Mouse (Mus musculus) kidney, adult 2 months (tissue): ENCODE measurements around the gene Mxd4. TPM values are rescaled to one million over a fixed set of nuclear protein-coding genes. Genes with fewer than 3 reads are reported as not detected.

Experiments
- DNase-seq: peaks from one replicate; pipeline ENCODE4 v3.0.0; 2021
- H3K27ac ChIP-seq: fragments of 200-500 bp; 2 replicates; pipeline ENCODE4 v1.5.1; 2012; ENCODE audit warnings: low read depth, low read length, control low read depth, inconsistent platforms; ENCODE audit not compliant: insufficient read depth
- H3K27me3 ChIP-seq: fragments of 200-500 bp; replicated peaks from 2 replicates; pipeline ENCODE4 v1.6.1; 2012; ENCODE audit warnings: mild to moderate bottlenecking, moderate library complexity, low read length, inconsistent platforms; ENCODE audit not compliant: control insufficient read depth, insufficient read depth
- H3K36me3 ChIP-seq: fragments of 200-500 bp; 2 replicates; pipeline ENCODE4 v1.6.1; 2012; ENCODE audit warnings: mild to moderate bottlenecking, moderate library complexity, low read length, inconsistent platforms; ENCODE audit not compliant: control insufficient read depth, insufficient read depth
- H3K4me1 ChIP-seq: fragments of 200-500 bp; 2 replicates; pipeline ENCODE4 v1.6.1; 2011; ENCODE audit warnings: low read length; ENCODE audit not compliant: control insufficient read depth, insufficient read depth
- H3K4me3 ChIP-seq: fragments of 200-500 bp; 2 replicates; pipeline ENCODE4 v1.5.1; 2011; ENCODE audit warnings: mild to moderate bottlenecking, low read depth, low read length, control low read depth; ENCODE audit not compliant: insufficient read depth
- CTCF ChIP-seq: fragments of 200-500 bp; conservative IDR thresholded peaks from 2 replicates; pipeline ENCODE4 v1.5.1; 2011; ENCODE audit warnings: low read depth, mild to moderate bottlenecking, control low read depth, low read length, moderate library complexity, mixed read lengths; ENCODE audit not compliant: insufficient read depth, insufficient read length
- POLR2A ChIP-seq: fragments of 200-500 bp; IDR thresholded peaks from one replicate; pipeline ENCODE4 v1.6.1; 2011; ENCODE audit warnings: low read depth, low read length, control low read depth
- WGBS: fragments of 180-500 bp; shearing (Covaris S2); methylation state at CpG from one replicate; pipeline ENCODE4 v1.1.7; 2018; 5-methylcytosine and 5-hydroxymethylcytosine counted together
- polyA plus RNA-seq: library from polyadenylated mRNA; depleted of rRNA; stranded (reverse); fragments of >200 nt; gene quantifications from 2 replicates; pipeline ENCODE4 v1.2.3, GENCODE M21; 2012

Mxd4 gene
- polyA plus RNA-seq, 1 experiment, result 143 TPM

GRCm38 (mm10) chr5:34197243-34197642 is 9.7 kb upstream of the Mxd4 start:
- TF ChIP-seq CTCF (no peak), POLR2A (no peak)
- 0 out of 2 replicates have a peak, but pooled peaks cover 4% of the 10 kb centered on the region for H3K4me1 ChIP-seq
- WGBS, result 77% methylated on average over 4 of the region's 4 CpGs
- no peaks in the 10 kb centered on the region for H3K36me3 ChIP-seq
- DNase-seq, result no peak
- H3K27me3 ChIP-seq, result no peaks in the 10 kb centered on the region
- no peak overlapping the region for H3K27ac ChIP-seq
- no peak overlapping the region for H3K4me3 ChIP-seq

DNA sequence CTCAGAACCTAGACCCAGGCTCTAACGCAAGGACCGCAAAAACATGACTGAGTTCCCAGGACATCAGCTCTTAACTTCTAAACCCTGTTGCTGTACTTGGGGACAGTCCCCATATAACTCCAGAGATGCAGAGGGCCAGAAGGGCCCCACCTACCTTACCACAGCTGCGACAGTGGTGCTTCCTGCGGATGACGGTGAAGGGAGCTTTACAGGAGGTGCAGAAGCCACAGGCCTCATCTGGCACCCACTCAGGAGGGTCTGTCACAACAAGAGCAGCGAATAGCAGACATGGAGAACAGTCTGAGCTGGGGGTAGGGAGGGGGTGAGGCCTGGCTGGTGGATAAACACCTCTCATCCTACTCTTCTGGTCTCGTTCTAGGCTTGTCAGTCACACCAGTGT is 8.9 kb upstream of the Mxd4 start:
- no peak for DNase-seq
- H3K27ac ChIP-seq, result no peak overlapping the region
- TF ChIP-seq CTCF (no peak), POLR2A (no peak)
- H3K4me3 ChIP-seq, result no peak overlapping the region
- H3K36me3 ChIP-seq, result no peaks in the 10 kb centered on the region
- H3K27me3 ChIP-seq, result no peaks in the 10 kb centered on the region
- WGBS, result 86% methylated on average over 7 of the region's 7 CpGs
- H3K4me1 ChIP-seq, result 0 out of 2 replicates have a peak, but pooled peaks cover 4% of the 10 kb centered on the region

DNA sequence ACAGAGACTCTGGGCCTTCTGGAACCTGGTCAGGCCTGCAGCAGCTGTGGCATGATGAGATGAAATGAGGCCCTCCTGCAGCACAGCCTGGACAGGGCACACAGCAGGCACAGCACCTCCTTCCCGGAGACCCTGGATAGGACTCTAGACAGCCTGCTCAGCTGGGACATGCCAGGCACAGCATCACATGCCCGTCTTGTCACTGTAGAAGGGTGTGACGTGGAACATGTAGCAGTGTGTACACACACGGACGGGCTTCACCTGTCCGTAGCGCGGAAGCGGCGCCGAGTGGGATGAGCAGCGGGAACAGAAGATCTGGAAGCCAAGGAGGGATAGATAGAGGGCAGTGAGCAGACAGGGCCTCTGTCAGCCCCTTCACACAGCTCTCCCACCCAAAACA is 8.3 kb upstream of the Mxd4 start:
- no peak overlapping the region for H3K4me3 ChIP-seq
- H3K36me3 ChIP-seq, result no peaks in the 10 kb centered on the region
- no peak for DNase-seq
- TF ChIP-seq CTCF (no peak), POLR2A (no peak)
- no peaks in the 10 kb centered on the region for H3K27me3 ChIP-seq
- H3K4me1 ChIP-seq, result 0 out of 2 replicates have a peak, but pooled peaks cover under 1% of the 10 kb centered on the region
- WGBS, result 97% methylated on average over 12 of the region's 12 CpGs
- no peak overlapping the region for H3K27ac ChIP-seq

- DNase-seq, result no peak
- no peak overlapping the region for H3K27ac ChIP-seq
- H3K4me1 ChIP-seq, result 0 out of 2 replicates have a peak, but pooled peaks cover 4% of the 10 kb centered on the region
- TF ChIP-seq POLR2A (no peak), CTCF (no peak)
- H3K36me3 ChIP-seq, result no peaks in the 10 kb centered on the region
- no peaks in the 10 kb centered on the region for H3K27me3 ChIP-seq
- no peak overlapping the region for H3K4me3 ChIP-seq
- 83% methylated on average over 6 of the region's 6 CpGs for WGBS
Observed at GRCm38 (mm10) chr5:34194975-34195662, 7.6 kb upstream of the Mxd4 start.

DNA sequence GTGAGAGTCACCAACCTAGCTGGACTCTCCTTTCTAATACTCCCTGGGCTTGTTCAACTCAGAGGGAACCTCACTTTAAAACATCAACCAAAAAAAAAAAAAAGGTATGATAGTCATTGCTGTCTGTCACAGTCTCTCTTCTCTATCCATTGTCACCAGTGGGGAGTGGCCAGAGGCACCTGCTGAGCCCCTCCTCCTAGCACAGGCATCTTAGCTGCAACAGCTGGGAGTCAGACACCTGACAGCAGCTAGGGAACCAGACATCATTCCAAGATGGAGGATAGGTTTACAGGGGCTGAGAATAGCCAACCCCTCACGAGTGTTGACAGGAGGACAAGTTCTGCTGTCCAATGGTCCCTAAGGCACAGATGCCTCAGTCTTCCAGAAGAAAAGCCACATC is 6.9 kb upstream of the Mxd4 start:
- H3K4me3 ChIP-seq, result no peak overlapping the region
- TF ChIP-seq CTCF (no peak), POLR2A (no peak)
- H3K4me1 ChIP-seq, result 0 out of 2 replicates have a peak, but pooled peaks cover 4% of the 10 kb centered on the region
- DNase-seq, result no peak
- H3K27ac ChIP-seq, result no peak overlapping the region
- H3K27me3 ChIP-seq, result no peaks in the 10 kb centered on the region
- H3K36me3 ChIP-seq, result no peaks in the 10 kb centered on the region
- 50% methylated on average over 1 of the region's 1 CpGs for WGBS

- peaks cover 12% of the 10 kb centered on the region; the same call in 1 of the 2 replicates for H3K4me1 ChIP-seq
- TF ChIP-seq POLR2A (no peak), CTCF (peak; percentile 51)
- H3K4me3 ChIP-seq, result no peak overlapping the region
- DNase-seq, result peak; percentile 48
- H3K27me3 ChIP-seq, result no peaks in the 10 kb centered on the region
- no peaks in the 10 kb centered on the region for H3K36me3 ChIP-seq
- WGBS, result 73% methylated on average over 4 of the region's 4 CpGs
- no peak overlapping the region for H3K27ac ChIP-seq
Observed at GRCm38 (mm10) chr5:34191843-34192242, 4.3 kb upstream of the Mxd4 start.

- peak; percentile 83 for DNase-seq
- 49% methylated on average over 4 of the region's 4 CpGs for WGBS
Observed at GRCm38 (mm10) chr5:34191021-34191420, 3.5 kb upstream of the Mxd4 start.

DNA sequence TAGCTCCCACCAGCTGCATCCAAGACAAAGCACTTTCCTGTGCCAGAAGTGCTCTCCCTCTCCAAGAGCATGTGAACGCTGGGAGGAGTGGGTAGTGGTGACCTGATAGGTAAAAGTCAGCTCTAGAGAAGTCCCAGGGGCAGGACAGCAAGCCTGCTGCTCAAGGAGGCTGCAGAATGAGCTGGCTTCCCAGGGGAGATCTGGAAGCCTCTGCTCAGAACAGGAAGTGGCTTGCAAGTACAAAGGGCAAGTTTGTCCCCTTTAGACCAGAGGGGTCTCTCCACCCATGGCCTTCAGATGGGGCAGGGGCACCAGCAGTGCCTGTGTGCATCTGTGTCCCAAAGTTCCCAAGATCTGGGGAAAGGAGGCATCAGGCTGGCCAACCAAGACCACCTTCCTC is 2.0 kb upstream of the Mxd4 start:
- WGBS, result 74% methylated on average over 1 of the region's 1 CpGs
- peaks cover 28% of the 10 kb centered on the region for H3K4me1 ChIP-seq
- TF ChIP-seq POLR2A, result no peak
- TF ChIP-seq CTCF, result no peak
- no peak overlapping the region for H3K4me3 ChIP-seq
- H3K27ac ChIP-seq, result no peak overlapping the region
- H3K36me3 ChIP-seq, result no peaks in the 10 kb centered on the region
- H3K27me3 ChIP-seq, result no peaks in the 10 kb centered on the region
- DNase-seq, result no peak

More at GRCm38 (mm10) chr5:34191021-34191420, 3.5 kb upstream of the Mxd4 start:
- Histone ChIP-seq H3K27me3 (no peaks in the 10 kb centered on the region), H3K36me3 (no peaks in the 10 kb centered on the region), H3K4me1 (peaks cover 14% of the 10 kb centered on the region), H3K27ac (0 out of 2 replicates have a peak overlapping the region, but pooled peaks have one; percentile 17), H3K4me3 (no peak overlapping the region)
- TF ChIP-seq POLR2A (no peak), CTCF (no peak)
